Mouse (Mus musculus) neutrophil, adult 65 days (primary cell): ENCODE data around the gene Gfm1. TPM values are rescaled to one million over a fixed set of nuclear protein-coding genes. Genes with fewer than 3 reads are reported as not detected.

Experiments used
- total RNA-seq: library from RNA; stranded (reverse); gene quantifications from 2 replicates; pipeline ENCODE4 v1.2.4, GENCODE M21; 2023

Gene Gfm1
- total RNA-seq = 14.7 and 15.2 TPM in 2 replicates

GRCm38 (mm10) chr3:67429999-67430380 lies at the start of gene Gfm1:
TSS of gene Gfm1 (plus strand) at chr3:67430096.

GRCm38 (mm10) chr3:67463450-67464372 lies 33.8 kb downstream of the Gfm1 start, which contains the start of gene Lxn:
TSS of gene Lxn (minus strand) at chr3:67463926.

GRCm38 (mm10) chr3:67515274-67515801 lies 85.4 kb downstream of the Gfm1 start, which contains the start of gene Rarres1:
TSS of gene Rarres1 (minus strand) at chr3:67515523.

Other genes with a start within 250 kb of the Gfm1 start
- gene Mlf1, start 56.0 kb upstream of the Gfm1 start, total RNA-seq = 2.0 and 2.3 TPM in 2 replicates
- gene Gm17402, start 54.9 kb upstream of the Gfm1 start, total RNA-seq = not detected in 2 replicates
- gene Lxn, start 33.8 kb downstream of the Gfm1 start, total RNA-seq = 8.4 and 8.9 TPM in 2 replicates
- not detected in 2 replicates for gene Rarres1, start 85.4 kb downstream of the Gfm1 start, total RNA-seq
- 44.3 and 55.1 TPM in 2 replicates for gene Mfsd1, start 152.6 kb downstream of the Gfm1 start, total RNA-seq